Mouse (Mus musculus) thymus, adult 2 months (tissue): Measurements from ENCODE around the gene Gramd1b.

Experiments
- CTCF ChIP-seq: fragments of 200-500 bp; IDR thresholded peaks from 2 replicates; pipeline ENCODE4 v1.5.1; 2012; ENCODE audit warnings: mild to moderate bottlenecking, control low read depth, low read length, moderate library complexity, borderline replicate concordance; ENCODE audit not compliant: control insufficient read depth, poor library complexity, insufficient read depth; ENCODE audit errors: extremely low read depth
- POLR2A ChIP-seq: fragments of 200-500 bp; IDR thresholded peaks from 2 replicates; pipeline ENCODE4 v1.6.1; 2012; ENCODE audit warnings: mild to moderate bottlenecking, low read length, control low read depth, moderate library complexity; ENCODE audit not compliant: control insufficient read depth, poor library complexity, insufficient read depth; ENCODE audit errors: extremely low read depth

DNA sequence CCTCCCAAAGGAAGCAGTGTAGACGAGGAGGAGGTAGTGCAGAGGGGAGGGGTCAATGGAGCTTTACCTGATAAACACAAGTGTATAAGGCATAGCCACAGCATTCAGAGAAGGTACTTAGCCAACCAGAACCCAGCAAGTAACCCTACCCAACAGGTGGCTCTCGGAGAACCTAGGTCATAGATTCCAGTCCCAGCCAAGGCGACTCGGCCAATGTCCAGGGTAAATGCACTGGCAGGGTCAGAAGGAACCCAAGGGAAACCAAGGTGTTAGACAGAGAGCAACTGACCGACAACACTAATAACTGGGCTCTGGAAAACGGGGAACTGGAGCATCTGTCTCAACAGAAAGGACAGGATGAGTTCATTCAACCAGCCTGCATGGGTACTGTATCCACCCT is 206.4 kb downstream of the Gramd1b start:
- TF ChIP-seq POLR2A: no peak
- TF ChIP-seq CTCF: no peak
